In genomic region chr1:157412454-157413369, GRCm38 (mm10) we compare ENCODE assay signal across 8 mouse cellular contexts. TPM values are rescaled to one million over a fixed set of nuclear protein-coding genes. Genes with fewer than 3 reads are reported as not detected.
DNase-seq lines count a peak whose midpoint lies in the region; ATAC-seq and TF ChIP-seq lines count a peak whose summit lies in the region.

Gene Rasal2 (minus strand): TSS chr1:157412595.

- H3K4me2 ChIP-seq in embryonic facial prominence, embryonic 14.5 days (ENCODE audit: low read depth, low read length) = peak within 1 kb of the TSS; percentile 84
- peak within 1 kb of the TSS; percentile 83 for H3K4me2 ChIP-seq in limb, embryonic 13.5 days (replicated peaks)
- H3K4me2 ChIP-seq in midbrain, embryonic 16.5 days (ENCODE audit: low read length) = peak within 1 kb of the TSS; percentile 63

- ATAC-seq in embryonic facial prominence, embryonic 14.5 days (ENCODE audit: low read depth) = peak; percentile 98
- peak; percentile 98 for ATAC-seq in limb, embryonic 13.5 days (ENCODE audit: low FRiP score, low read depth)
- peak; percentile 98 for ATAC-seq in midbrain, embryonic 16.5 days

- DNase-seq in 3134 (ENCODE audit: extremely low read depth, insufficient read length, low spot score) = peak; percentile 97
- peak; percentile 82 to 86 for DNase-seq in adrenal gland, postnatal 4 days (ENCODE audit: low spot score in 2 of 2)
- DNase-seq in embryonic facial prominence, embryonic 14.5 days (ENCODE audit: low spot score) = peak; percentile 99
- DNase-seq in heart, adult 2 months = peak; percentile 97
- DNase-seq in kidney, adult 8-10 months = peak; percentile 96
- DNase-seq in spleen, postnatal 10 days (ENCODE audit: low spot score in 2 of 2) = peak; percentile 76 to 93

- peaks cover 4% of the 10 kb centered on the region for H3K79me2 ChIP-seq in heart, adult 2 months (replicated peaks; ENCODE audit: control insufficient read depth, insufficient read depth, low read length)

- 1% methylated on average over 47 of the region's 62 CpGs for whole genome bisulfite sequencing in embryonic facial prominence, embryonic 14.5 days
- WGBS in heart, adult 2 months = 1% methylated on average over 62 of the region's 62 CpGs
- WGBS in limb, embryonic 13.5 days = under 1% methylated on average over 54 of the region's 62 CpGs
- under 1% methylated on average over 62 of the region's 62 CpGs for WGBS in midbrain, embryonic 16.5 days

- TF ChIP-seq POLR2A in heart, adult 2 months (IDR thresholded peaks at IDR 0.05; ENCODE audit: insufficient read depth, low read depth, low read length) = peak; percentile 88

- H3K36me3 ChIP-seq in embryonic facial prominence, embryonic 14.5 days (ENCODE audit: control insufficient read depth, insufficient read depth, low read length) = no peaks in the 10 kb centered on the region
- peaks cover 44% of the 10 kb centered on the region for H3K36me3 ChIP-seq in heart, adult 2 months (ENCODE audit: control insufficient read depth, insufficient read depth, low read length)
- H3K36me3 ChIP-seq in limb, embryonic 13.5 days = no peaks in the 10 kb centered on the region
- no peaks in the 10 kb centered on the region for H3K36me3 ChIP-seq in midbrain, embryonic 16.5 days (ENCODE audit: control insufficient read depth, insufficient read depth, low read length)

- H3K27ac ChIP-seq in embryonic facial prominence, embryonic 14.5 days (replicated peaks; ENCODE audit: low read depth, low read length) = peak within 1 kb of the TSS; percentile 91
- H3K27ac ChIP-seq in heart, adult 2 months = peak within 1 kb of the TSS; percentile 92
- H3K27ac ChIP-seq in limb, embryonic 13.5 days = peak within 1 kb of the TSS; percentile 87
- H3K27ac ChIP-seq in midbrain, embryonic 16.5 days (ENCODE audit: low read length) = peak within 1 kb of the TSS; percentile 98

- intact Hi-C loops in heart, adult 2 months (cut with DNase I) = loop anchor here (5.0 kb wide), 1 partner anchor 65 kb away; no protein-coding TSS in a partner anchor

- H3K27me3 ChIP-seq in embryonic facial prominence, embryonic 14.5 days (replicated peaks; ENCODE audit: control insufficient read depth, insufficient read depth, low read length) = no peaks in the 10 kb centered on the region
- H3K27me3 ChIP-seq in heart, adult 2 months (ENCODE audit: control insufficient read depth, insufficient read depth, low read length) = no peaks in the 10 kb centered on the region
- no peaks in the 10 kb centered on the region for H3K27me3 ChIP-seq in limb, embryonic 13.5 days
- H3K27me3 ChIP-seq in midbrain, embryonic 16.5 days (ENCODE audit: control insufficient read depth, insufficient read depth, low read depth, low read length) = no peaks in the 10 kb centered on the region

- H3K9ac ChIP-seq in embryonic facial prominence, embryonic 14.5 days (ENCODE audit: low read depth, low read length) = peak within 1 kb of the TSS; percentile 85
- H3K9ac ChIP-seq in heart, adult 2 months (ENCODE audit: low read depth, low read length) = peak within 1 kb of the TSS; percentile 91
- peak within 1 kb of the TSS; percentile 82 for H3K9ac ChIP-seq in limb, embryonic 13.5 days
- peak within 1 kb of the TSS; percentile 86 for H3K9ac ChIP-seq in midbrain, embryonic 16.5 days (ENCODE audit: low read depth, low read length)

- peaks cover 8% of the 10 kb centered on the region for H3K4me1 ChIP-seq in embryonic facial prominence, embryonic 14.5 days (ENCODE audit: control insufficient read depth, insufficient read depth, low read length)
- H3K4me1 ChIP-seq in heart, adult 2 months (ENCODE audit: control insufficient read depth, insufficient read depth, low read length) = peaks cover 16% of the 10 kb centered on the region
- H3K4me1 ChIP-seq in limb, embryonic 13.5 days = peaks cover 10% of the 10 kb centered on the region
- H3K4me1 ChIP-seq in midbrain, embryonic 16.5 days (ENCODE audit: control insufficient read depth, insufficient read depth, low read length) = peaks cover 17% of the 10 kb centered on the region

- H3K4me3 ChIP-seq in embryonic facial prominence, embryonic 14.5 days (ENCODE audit: low read depth, low read length) = peak within 1 kb of the TSS; percentile 87
- H3K4me3 ChIP-seq in heart, adult 2 months = peak within 1 kb of the TSS; percentile 80
- H3K4me3 ChIP-seq in limb, embryonic 13.5 days = peak within 1 kb of the TSS; percentile 80
- H3K4me3 ChIP-seq in midbrain, embryonic 16.5 days (ENCODE audit: low read depth, low read length) = peak within 1 kb of the TSS; percentile 93

- TF ChIP-seq EP300 in heart, adult 2 months (IDR thresholded peaks at IDR 0.05; ENCODE audit: insufficient read depth, low read depth, low read length) = peak; percentile 63; the same call in 1 of the 2 replicates

- peak; percentile 17; the same call in 1 of the 2 replicates for TF ChIP-seq CTCF in heart, adult 2 months (IDR thresholded peaks at IDR 0.05)

- H3K9me3 ChIP-seq in embryonic facial prominence, embryonic 14.5 days (ENCODE audit: control insufficient read depth, low read length) = no peaks in the 10 kb centered on the region
- no peaks in the 10 kb centered on the region for H3K9me3 ChIP-seq in limb, embryonic 13.5 days
- no peaks in the 10 kb centered on the region for H3K9me3 ChIP-seq in midbrain, embryonic 16.5 days (replicated peaks; ENCODE audit: control insufficient read depth, low read length, poor library complexity, severe bottlenecking)

RNA-seq across cellular contexts. Expression of gene Rasal2, which starts in this region (rescaled TPM):
- 10 to 100 TPM; 12.2 to 13.6 TPM for total RNA-seq in adrenal gland, postnatal 4 days (2021)
- 12.9 and 14.8 TPM in 2 replicates for polyA plus RNA-seq in embryonic facial prominence, embryonic 14.5 days (2014; fragmentation: Nextera tagmentation; extraction: Ambion mirVana)
- 10 to 100 TPM; 22.2 to 23.2 TPM for total RNA-seq in heart, adult 2 months (2021)
- polyA plus RNA-seq in heart, adult 2 months (2012; rRNA removed) = 5.1 and 10.7 TPM in 2 replicates
- polyA plus RNA-seq in limb, embryonic 13.5 days (2015; fragmentation: Nextera tagmentation; extraction: Ambion mirVana) = 6.8 and 7.4 TPM in 2 replicates
- polyA plus RNA-seq in midbrain, embryonic 16.5 days (2015; fragmentation: Nextera tagmentation; extraction: Ambion mirVana) = 46.7 and 53.0 TPM in 2 replicates

Comparison
In these comparisons a context has a peak if more than half of its experiments do, and no peak if none do; other contexts are left out.
1. Peak in every context shown above with its lines: DNase-seq, ATAC-seq, H3K4me3 ChIP-seq and H3K27ac ChIP-seq.